Mouse (Mus musculus) forebrain, postnatal 0 days (tissue): ENCODE data around the gene Creb5. TPM values are rescaled to one million over a fixed set of nuclear protein-coding genes. Genes with fewer than 3 reads are reported as not detected.
A peak's percentile ranks its signal among the peaks of the same experiment; 100 is the strongest.

Experiments
- ATAC-seq: fragments of 200-750 bp; cut with Nextera tagmentation; 2 replicates; pipeline ENCODE4 v1.8.0; 2017; ENCODE audit warnings: mild to moderate bottlenecking, moderate library complexity
- DNase-seq: peaks from one replicate; pipeline ENCODE4 v3.0.0-alpha.2; 2015
- H3K27ac ChIP-seq: fragments of 300-500 bp; sonication (generic); 2 replicates; pipeline ENCODE4 v1.5.1; 2014; ENCODE audit warnings: low read depth, mild to moderate bottlenecking, antibody characterized with exemption, low read length, moderate library complexity, mixed read lengths
- H3K27me3 ChIP-seq: fragments of 300-500 bp; sonication (generic); 2 replicates; pipeline ENCODE4 v1.6.1; 2014; ENCODE audit warnings: mild to moderate bottlenecking, low read length, mixed read lengths; ENCODE audit not compliant: insufficient read depth
- H3K36me3 ChIP-seq: fragments of 300-500 bp; sonication (generic); 2 replicates; pipeline ENCODE4 v1.6.1; 2014; ENCODE audit warnings: mild to moderate bottlenecking, moderate library complexity; ENCODE audit not compliant: insufficient read depth
- H3K4me1 ChIP-seq: fragments of 300-500 bp; sonication (generic); 2 replicates; pipeline ENCODE4 v1.6.1; 2014; ENCODE audit warnings: antibody characterized with exemption; ENCODE audit not compliant: insufficient read depth
- H3K4me2 ChIP-seq: fragments of 300-500 bp; sonication (generic); 2 replicates; pipeline ENCODE4 v1.6.1; 2014; ENCODE audit warnings: low read depth, mild to moderate bottlenecking, moderate library complexity
- H3K4me3 ChIP-seq: fragments of 300-500 bp; sonication (generic); 2 replicates; pipeline ENCODE4 v1.5.1; 2014; ENCODE audit warnings: low read depth, low read length, mixed read lengths
- H3K9ac ChIP-seq: fragments of 300-500 bp; sonication (generic); 2 replicates; pipeline ENCODE4 v1.6.1; 2014; ENCODE audit warnings: mild to moderate bottlenecking
- H3K9me3 ChIP-seq: fragments of 300-500 bp; sonication (generic); 2 replicates; pipeline ENCODE4 v1.6.1; 2016; ENCODE audit warnings: low read length
- CTCF ChIP-seq: sonication (generic); IDR thresholded peaks from 2 replicates; pipeline ENCODE4 v1.5.1; 2016; ENCODE audit warnings: antibody characterized with exemption, control low read depth, low read depth
- WGBS: fragments of 180-500 bp; shearing (Covaris S2); extraction: QIAGEN DNeasy Blood & Tissue Kit; methylation state at CpG from one replicate; pipeline ENCODE4 v1.1.7; 2014; 5-methylcytosine and 5-hydroxymethylcytosine counted together
- polyA plus RNA-seq: library from polyadenylated mRNA; unstranded; fragments of >200 nt; fragmentation: Nextera tagmentation; extraction: Ambion mirVana; gene quantifications from 2 replicates; pipeline ENCODE4 v1.2.1, GENCODE M21; 2015
- total RNA-seq: library from RNA; depleted of rRNA; stranded (reverse); fragments of >200 nt; gene quantifications from 2 replicates; pipeline ENCODE4 v1.2.3, GENCODE M21; 2014

The Creb5 gene
- total and polyA plus RNA-seq, 2 experiments from 2014 or later, result 2.4 to 3.2 TPM

DNA sequence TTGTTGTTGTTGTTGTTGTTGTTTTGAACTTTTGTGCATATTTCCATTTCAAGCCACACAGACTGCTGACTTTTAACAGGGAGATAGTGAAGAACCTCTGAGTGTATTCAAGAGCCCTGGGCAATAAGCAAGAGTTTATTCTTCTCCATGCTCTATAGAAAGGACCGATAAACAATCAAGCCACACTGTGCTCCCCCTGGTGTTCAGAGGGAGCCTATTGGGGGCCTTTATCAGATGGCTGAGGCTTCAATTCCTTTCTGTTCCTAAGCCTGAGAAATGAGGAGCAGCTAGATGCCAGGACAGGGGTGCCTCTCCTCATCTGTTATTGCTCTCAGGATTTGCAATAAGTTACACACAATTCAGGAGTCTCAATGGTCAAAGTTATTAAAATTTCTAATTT lies 227.8 kb downstream of the Creb5 start:
- Histone ChIP-seq H3K36me3 (no peaks in the 10 kb centered on the region), H3K4me3 (no peak overlapping the region), H3K4me2 (no peak overlapping the region), H3K9ac (no peak overlapping the region), H3K9me3 (no peaks in the 10 kb centered on the region), H3K27me3 (no peaks in the 10 kb centered on the region; the same call in 1 of the 2 replicates), H3K27ac (no peak overlapping the region), H3K4me1 (no peaks in the 10 kb centered on the region)
- 47% methylated on average over 1 of the region's 1 CpGs for WGBS
- DNase-seq, result no peak
- no peak for TF ChIP-seq CTCF
- no peak for ATAC-seq

DNA sequence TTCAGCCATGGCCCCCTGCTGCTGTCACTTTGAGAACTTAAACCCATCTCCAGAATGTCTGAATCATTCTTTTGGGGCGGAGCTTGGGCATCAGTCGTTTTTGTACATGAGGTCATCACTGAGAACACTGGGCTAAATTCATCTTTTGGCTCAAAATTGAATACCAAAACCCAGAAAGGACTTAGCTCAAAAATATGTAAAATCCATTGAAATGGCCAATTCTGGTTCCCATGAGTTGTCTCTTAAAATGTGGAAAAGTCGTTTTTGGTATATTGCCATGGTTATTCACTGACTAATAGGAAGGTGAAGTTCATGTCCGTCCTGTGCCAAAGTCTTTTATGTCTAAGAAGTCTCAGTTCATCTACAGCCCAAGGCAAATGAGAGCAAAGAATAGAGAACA lies 228.5 kb downstream of the Creb5 start:
- H3K4me3 ChIP-seq, result no peak overlapping the region
- no peaks in the 10 kb centered on the region for H3K9me3 ChIP-seq
- no peak overlapping the region for H3K9ac ChIP-seq
- DNase-seq, result no peak
- no peak overlapping the region for H3K27ac ChIP-seq
- no peak for TF ChIP-seq CTCF
- H3K4me1 ChIP-seq, result no peaks in the 10 kb centered on the region
- WGBS, result 84% methylated on average over 4 of the region's 4 CpGs
- H3K27me3 ChIP-seq, result no peaks in the 10 kb centered on the region; the same call in 1 of the 2 replicates
- no peak overlapping the region for H3K4me2 ChIP-seq
- H3K36me3 ChIP-seq, result no peaks in the 10 kb centered on the region
- ATAC-seq, result no peak

DNA sequence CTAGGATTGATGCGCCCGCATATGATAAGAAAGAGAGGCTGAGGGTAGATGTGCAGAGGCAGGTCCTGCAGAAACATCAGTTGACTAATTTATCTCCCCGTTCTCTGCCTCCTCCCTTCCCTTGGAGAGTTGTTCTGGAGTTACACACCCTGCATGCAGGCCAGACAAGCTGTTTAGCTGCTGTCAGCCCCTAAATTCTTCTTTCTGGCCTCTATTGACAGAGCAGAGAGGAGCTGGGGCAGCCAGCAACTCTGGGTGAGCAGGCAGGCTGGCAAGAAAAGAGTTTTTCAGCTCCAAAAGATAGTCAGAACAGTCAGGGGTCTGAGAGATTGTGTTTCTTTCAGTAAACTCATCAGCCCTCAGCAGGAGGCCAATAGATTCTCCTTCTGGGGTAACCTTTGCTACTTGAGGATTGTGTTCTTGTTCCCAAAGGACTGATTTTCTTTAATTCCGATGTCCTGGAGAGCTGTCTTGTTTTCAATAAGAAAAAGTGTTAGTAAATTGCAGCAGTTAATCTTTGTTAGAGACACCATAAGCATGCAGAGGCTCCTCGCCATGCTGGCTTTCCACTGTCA lies 230.4 kb downstream of the Creb5 start:
- Histone ChIP-seq H3K36me3 (no peaks in the 10 kb centered on the region), H3K27ac (no peak overlapping the region), H3K9ac (no peak overlapping the region), H3K4me2 (no peak overlapping the region), H3K27me3 (no peaks in the 10 kb centered on the region; the same call in 1 of the 2 replicates), H3K4me3 (no peak overlapping the region), H3K9me3 (no peaks in the 10 kb centered on the region), H3K4me1 (no peaks in the 10 kb centered on the region)
- ATAC-seq (0 out of 2 replicates have a peak, but pooled peaks have one; percentile 27), DNase-seq (no peak)
- 44% methylated on average over 5 of the region's 5 CpGs for WGBS
- TF ChIP-seq CTCF, result no peak

DNA sequence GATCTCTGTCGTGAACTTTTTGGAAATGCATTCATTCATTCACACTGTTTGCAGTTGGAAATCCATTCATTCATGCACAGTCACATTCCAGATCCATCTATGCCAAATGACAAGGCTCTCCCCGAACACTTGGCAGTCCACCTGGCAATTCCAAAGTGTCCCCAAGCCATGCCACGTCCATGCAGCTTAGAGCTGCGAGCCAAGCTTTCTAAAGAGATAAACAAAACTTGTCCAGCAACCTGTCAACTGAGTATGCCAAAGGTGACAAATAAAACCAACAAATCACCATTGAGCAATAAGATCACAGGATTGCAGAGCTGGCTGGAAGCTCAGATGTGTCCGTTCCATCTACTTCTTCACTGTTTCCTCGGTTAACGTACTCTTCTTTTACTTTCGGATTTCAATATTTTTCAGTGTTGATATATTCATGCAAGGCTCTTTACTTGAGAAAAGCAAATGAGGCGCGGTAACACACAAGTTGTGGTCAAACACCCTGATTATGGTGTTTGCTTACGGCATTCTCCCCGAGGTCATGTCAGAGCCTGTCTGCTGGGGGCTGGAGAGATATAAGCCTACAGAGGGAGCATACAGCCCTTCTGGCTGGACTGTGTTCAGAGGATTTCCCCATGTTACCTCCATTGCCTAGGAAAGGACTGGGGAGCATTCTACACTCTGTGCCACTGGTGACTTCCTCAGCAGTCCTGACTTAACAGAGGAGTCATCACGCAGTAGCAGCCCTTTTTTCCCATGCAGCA lies 236.8 kb downstream of the Creb5 start:
- no peak overlapping the region for H3K4me2 ChIP-seq
- H3K4me3 ChIP-seq, result no peak overlapping the region
- no peaks in the 10 kb centered on the region for H3K27me3 ChIP-seq
- H3K9ac ChIP-seq, result no peak overlapping the region
- WGBS, result 81% methylated on average over 13 of the region's 13 CpGs
- no peak for TF ChIP-seq CTCF
- H3K36me3 ChIP-seq, result no peaks in the 10 kb centered on the region
- no peaks in the 10 kb centered on the region for H3K9me3 ChIP-seq
- DNase-seq, result no peak
- no peak overlapping the region for H3K27ac ChIP-seq
- no peak for ATAC-seq
- no peaks in the 10 kb centered on the region for H3K4me1 ChIP-seq

DNA sequence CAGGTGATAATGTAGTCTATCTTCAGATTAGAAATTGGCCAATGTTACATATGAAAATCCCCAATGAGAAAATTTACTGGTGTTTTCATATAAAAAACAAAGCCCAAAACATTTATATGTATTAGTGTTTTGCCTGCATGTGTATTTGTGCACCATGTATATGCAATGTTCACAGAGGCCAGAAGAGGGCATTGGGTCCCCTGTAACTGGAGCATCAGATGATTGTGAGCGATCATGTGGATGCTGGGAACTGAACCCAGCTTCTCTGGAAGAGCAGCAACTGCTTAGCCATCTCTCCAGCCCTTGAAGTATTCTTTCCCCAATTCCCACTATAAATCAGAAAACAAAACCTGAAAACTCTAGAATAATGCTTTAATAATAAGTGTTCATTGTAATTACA lies 239.4 kb downstream of the Creb5 start:
- no peaks in the 10 kb centered on the region for H3K9me3 ChIP-seq
- no peaks in the 10 kb centered on the region for H3K4me1 ChIP-seq
- ATAC-seq, result no peak
- H3K4me2 ChIP-seq, result no peak overlapping the region
- H3K27me3 ChIP-seq, result no peaks in the 10 kb centered on the region
- H3K27ac ChIP-seq, result no peak overlapping the region
- no peak overlapping the region for H3K9ac ChIP-seq
- 87% methylated on average over 1 of the region's 1 CpGs for WGBS
- no peak overlapping the region for H3K4me3 ChIP-seq
- peak; percentile 26 for TF ChIP-seq CTCF
- H3K36me3 ChIP-seq, result no peaks in the 10 kb centered on the region
- no peak for DNase-seq

DNA sequence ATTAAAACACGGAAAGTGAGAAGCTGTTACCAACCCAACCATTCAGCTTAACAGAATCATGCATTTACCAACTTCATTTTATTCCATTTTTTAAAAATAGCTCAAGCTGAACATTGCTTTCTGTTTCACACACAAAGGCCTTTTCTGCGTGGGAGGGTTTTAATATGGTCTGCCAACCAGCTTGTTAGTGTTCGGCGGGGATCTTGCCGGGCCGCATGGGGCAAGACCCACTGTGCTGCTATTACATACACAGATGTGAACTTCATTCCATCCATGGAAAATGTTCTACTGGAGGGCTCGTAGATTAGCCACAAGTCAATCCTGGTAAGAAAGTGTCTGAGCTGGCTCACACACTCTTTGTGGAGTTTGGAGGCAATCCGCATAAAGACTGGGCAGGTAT lies 243.7 kb downstream of the Creb5 start:
- H3K9me3 ChIP-seq, result no peaks in the 10 kb centered on the region
- 79% methylated on average over 8 of the region's 8 CpGs for WGBS
- H3K27me3 ChIP-seq, result no peaks in the 10 kb centered on the region
- no peak for TF ChIP-seq CTCF
- no peak for DNase-seq
- H3K4me3 ChIP-seq, result no peak overlapping the region
- H3K9ac ChIP-seq, result no peak overlapping the region
- no peak overlapping the region for H3K4me2 ChIP-seq
- no peaks in the 10 kb centered on the region for H3K4me1 ChIP-seq
- no peak for ATAC-seq
- H3K36me3 ChIP-seq, result no peaks in the 10 kb centered on the region
- H3K27ac ChIP-seq, result no peak overlapping the region

DNA sequence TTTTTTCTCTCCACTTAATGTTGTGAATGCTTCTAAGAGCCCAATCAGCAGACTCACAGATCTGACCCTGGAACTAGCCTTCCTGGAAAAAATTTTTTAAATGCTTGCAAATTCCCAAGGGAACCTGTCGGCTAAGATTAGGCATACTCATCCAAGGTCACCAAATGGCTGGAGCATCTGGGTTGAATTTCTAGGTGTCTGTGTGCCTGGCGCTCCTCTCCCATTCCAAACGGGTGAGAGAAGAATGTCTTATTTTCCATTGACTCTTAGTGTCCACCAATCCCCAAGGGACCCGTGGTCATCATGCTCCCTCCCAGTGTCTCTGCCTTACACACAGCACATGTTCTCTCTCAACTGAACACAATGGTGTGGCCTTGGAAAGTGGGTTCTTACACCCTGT lies 244.4 kb downstream of the Creb5 start:
- 93% methylated on average over 4 of the region's 4 CpGs for WGBS

More for the DNA sequence above, 244.4 kb downstream of the Creb5 start:
- H3K27me3 ChIP-seq, result no peaks in the 10 kb centered on the region
- no peak for ATAC-seq
- no peak overlapping the region for H3K4me3 ChIP-seq
- H3K36me3 ChIP-seq, result no peaks in the 10 kb centered on the region
- no peak overlapping the region for H3K27ac ChIP-seq
- H3K9ac ChIP-seq, result no peak overlapping the region
- TF ChIP-seq CTCF, result no peak
- H3K4me2 ChIP-seq, result no peak overlapping the region
- H3K9me3 ChIP-seq, result no peaks in the 10 kb centered on the region
- no peak for DNase-seq
- no peaks in the 10 kb centered on the region for H3K4me1 ChIP-seq
